Mouse (Mus musculus) heart, adult 2 months (tissue): ENCODE data around the gene 4930512M02Rik. TPM values are rescaled to one million over a fixed set of nuclear protein-coding genes. Genes with fewer than 3 reads are reported as not detected.

Experiments used
- DNase-seq, 2 experiments: peaks; one replicate each; pipeline ENCODE4 v3.0.0; 2021
- H3K27ac ChIP-seq: fragments of 200-600 bp; 2 replicates; pipeline ENCODE4 v1.8.1; 2022
- H3K27me3 ChIP-seq: fragments of 200-500 bp; 2 replicates; pipeline ENCODE4 v1.6.1; 2012; ENCODE audit warnings: mild to moderate bottlenecking, low read length, inconsistent platforms, mixed read lengths; ENCODE audit not compliant: control insufficient read depth, insufficient read depth
- H3K36me3 ChIP-seq: fragments of 200-500 bp; 2 replicates; pipeline ENCODE4 v1.6.1; 2012; ENCODE audit warnings: low read length, inconsistent platforms; ENCODE audit not compliant: control insufficient read depth, insufficient read depth
- H3K4me1 ChIP-seq: fragments of 200-500 bp; 2 replicates; pipeline ENCODE4 v1.6.1; 2011; ENCODE audit warnings: low read length; ENCODE audit not compliant: control insufficient read depth, insufficient read depth
- H3K4me3 ChIP-seq: fragments of 200-600 bp; 2 replicates; pipeline ENCODE4 v1.8.1; 2022
- H3K79me2 ChIP-seq: fragments of 200-500 bp; replicated peaks from 2 replicates; pipeline ENCODE4 v1.6.1; 2012; ENCODE audit warnings: mild to moderate bottlenecking, inconsistent platforms, low read length, moderate library complexity, mixed read lengths; ENCODE audit not compliant: control insufficient read depth, insufficient read depth
- H3K9ac ChIP-seq: fragments of 200-500 bp; 2 replicates; pipeline ENCODE4 v1.6.1; 2012; ENCODE audit warnings: low read depth, mild to moderate bottlenecking, control low read depth, inconsistent platforms, low read length, mixed read lengths
- CTCF ChIP-seq: fragments of 200-600 bp; IDR thresholded peaks from 2 replicates; pipeline ENCODE4 v1.8.1; 2022; ENCODE audit warnings: antibody characterized with exemption, mild to moderate bottlenecking, moderate library complexity
- EP300 ChIP-seq: fragments of 200-500 bp; IDR thresholded peaks from 2 replicates; pipeline ENCODE4 v1.6.1; 2011; ENCODE audit warnings: low read depth, low read length, control low read depth; ENCODE audit not compliant: insufficient read depth
- POLR2A ChIP-seq: fragments of 200-500 bp; IDR thresholded peaks from 2 replicates; pipeline ENCODE4 v1.6.1; 2011; ENCODE audit warnings: mild to moderate bottlenecking, low read depth, low read length, control low read depth; ENCODE audit not compliant: insufficient read depth
- WGBS: fragments of 180-500 bp; shearing (Covaris S2); methylation state at CpG from one replicate; pipeline ENCODE4 v1.1.7; 2018; 5-methylcytosine and 5-hydroxymethylcytosine counted together
- intact Hi-C: fragments of 180-260 bp; cut with DNase I; formaldehyde crosslinking; loops from one replicate; pipeline ENCODE4 v1.15.1; 2025
- polyA plus RNA-seq: library from polyadenylated mRNA; depleted of rRNA; stranded (reverse); fragments of >200 nt; gene quantifications from 2 replicates; pipeline ENCODE4 v1.2.3, GENCODE M21; 2012; rRNA removed
- total RNA-seq, 2 experiments: library from RNA; stranded (reverse); gene quantifications; 2 replicates each; pipeline ENCODE4 v1.2.3; 2021

4930512M02Rik gene
- total and polyA plus RNA-seq, 3 experiments, result not detected

DNA sequence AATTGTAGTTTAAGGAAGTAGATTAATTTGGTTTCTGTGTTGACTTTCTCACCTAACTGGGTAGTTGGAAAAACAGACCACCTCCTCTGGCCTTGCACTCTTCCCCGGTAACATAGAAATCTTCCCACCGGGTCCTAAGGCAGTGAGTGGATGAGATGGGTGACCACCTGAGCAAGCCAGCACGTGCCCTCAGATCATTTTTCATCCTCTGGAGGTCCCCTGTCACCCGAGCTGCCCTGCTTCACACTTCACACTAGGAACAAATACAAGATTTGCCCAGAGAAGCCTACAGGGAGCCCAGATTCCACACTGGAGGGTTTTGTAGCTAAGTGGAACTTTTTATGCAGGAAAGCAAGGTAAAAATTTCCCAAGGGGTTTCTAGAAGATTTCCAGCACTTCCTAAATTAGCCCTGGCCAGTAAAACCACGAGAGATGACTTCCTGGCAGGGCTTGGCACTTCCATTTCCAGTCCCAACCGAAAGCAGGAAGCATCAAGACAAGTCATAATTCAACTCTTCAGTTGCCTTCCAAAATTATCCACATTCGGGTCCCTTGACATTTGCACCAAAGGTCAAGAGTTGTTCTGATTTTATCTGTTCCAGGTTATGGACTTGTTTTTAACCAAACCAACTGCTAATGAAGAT lies 79.9 kb downstream of the 4930512M02Rik start:
- no peaks in the 10 kb centered on the region for H3K27me3 ChIP-seq
- no peaks in the 10 kb centered on the region for H3K36me3 ChIP-seq
- H3K4me3 ChIP-seq, result no peak overlapping the region
- no peak for TF ChIP-seq POLR2A
- TF ChIP-seq EP300, result no peak
- TF ChIP-seq CTCF, result no peak
- intact Hi-C loops, result no loop called here
- no peak overlapping the region for H3K9ac ChIP-seq
- DNase-seq, result no peak
- H3K27ac ChIP-seq, result no peak overlapping the region
- WGBS, result 50% methylated on average over 7 of the region's 7 CpGs
- no peaks in the 10 kb centered on the region for H3K79me2 ChIP-seq
- H3K4me1 ChIP-seq, result no peaks in the 10 kb centered on the region

GRCm38 (mm10) chr11:11546903-11547511 lies 80.6 kb downstream of the 4930512M02Rik start:
- no peaks in the 10 kb centered on the region for H3K79me2 ChIP-seq

GRCm38 (mm10) chr11:11545948-11546347 lies 81.7 kb downstream of the 4930512M02Rik start:
- TF ChIP-seq CTCF, result no peak
- no peak for TF ChIP-seq EP300
- TF ChIP-seq POLR2A, result no peak
- DNase-seq, result no peak
- no peaks in the 10 kb centered on the region for H3K27me3 ChIP-seq
- no peaks in the 10 kb centered on the region for H3K4me1 ChIP-seq
- H3K4me3 ChIP-seq, result no peak overlapping the region
- H3K79me2 ChIP-seq, result no peaks in the 10 kb centered on the region
- no peaks in the 10 kb centered on the region for H3K36me3 ChIP-seq
- no peak overlapping the region for H3K9ac ChIP-seq
- intact Hi-C loops, result no loop called here
- no peak overlapping the region for H3K27ac ChIP-seq
- 84% methylated on average over 3 of the region's 3 CpGs for WGBS

More at GRCm38 (mm10) chr11:11546903-11547511, 80.6 kb downstream of the 4930512M02Rik start:
- no peak for DNase-seq
- WGBS, result 56% methylated on average over 7 of the region's 7 CpGs
- intact Hi-C loops, result no loop called here
- Histone ChIP-seq H3K4me3 (no peak overlapping the region), H3K9ac (no peak overlapping the region), H3K4me1 (no peaks in the 10 kb centered on the region), H3K27me3 (no peaks in the 10 kb centered on the region), H3K36me3 (no peaks in the 10 kb centered on the region), H3K27ac (no peak overlapping the region)
- TF ChIP-seq CTCF (no peak), EP300 (no peak), POLR2A (no peak)

Other genes with a start within 250 kb of the 4930512M02Rik start
- gene Spata48, start 165.7 kb downstream of the 4930512M02Rik start, total RNA-seq, result 1 to 10 TPM in 1 of 2 experiments, under 1 TPM in 1; 0.59 to 1.0 TPM
- 0.20 and 1.1 TPM in 2 replicates for gene Spata48, start 165.7 kb downstream of the 4930512M02Rik start, polyA plus RNA-seq
- gene Zpbp, start 165.4 kb downstream of the 4930512M02Rik start, total RNA-seq, result under 1 TPM; 0.52 to 0.60 TPM
- 0.16 and 0.41 TPM in 2 replicates for gene Zpbp, start 165.4 kb downstream of the 4930512M02Rik start, polyA plus RNA-seq
- 1 to 10 TPM; 1.8 to 2.0 TPM for gene Ikzf1, start 57.2 kb upstream of the 4930512M02Rik start, total RNA-seq
- gene Ikzf1, start 57.2 kb upstream of the 4930512M02Rik start, polyA plus RNA-seq, result 1.7 and 3.7 TPM in 2 replicates
- gene Fignl1, start 181.1 kb upstream of the 4930512M02Rik start, total RNA-seq, result under 1 TPM; 0.21 to 0.30 TPM
- gene Fignl1, start 181.1 kb upstream of the 4930512M02Rik start, polyA plus RNA-seq, result 0.15 and 1.2 TPM in 2 replicates